Mouse (Mus musculus) kidney, postnatal 36 days (tissue): ENCODE results near the gene Kat7.

Experiments used
- DNase-seq, 2 experiments: peaks; one replicate each; pipeline ENCODE4 v3.0.0; 2021 to 2022; ENCODE audit warnings: mixed read lengths in 2 of 2

Kat7 gene

DNA sequence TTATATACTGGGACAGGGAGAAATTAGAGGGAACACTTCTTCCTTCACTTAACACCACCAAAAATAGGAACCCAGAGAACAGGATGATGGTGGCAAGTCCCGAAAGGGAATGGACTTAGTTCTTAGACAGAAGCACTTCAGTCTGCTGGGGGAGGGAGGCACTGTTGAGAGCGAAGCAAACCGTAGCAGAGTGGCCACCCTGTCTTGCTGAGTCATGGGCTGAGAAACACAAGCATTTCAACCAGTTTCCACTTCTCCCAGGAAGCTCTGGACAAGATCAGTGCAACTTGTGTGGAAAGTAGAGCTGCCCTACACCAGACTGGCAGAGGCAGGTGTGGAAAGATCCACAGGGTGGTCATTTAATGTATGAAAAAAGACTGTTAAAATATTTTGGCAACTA is 35.4 kb downstream of the Kat7 start:
- DNase-seq, result no peak

DNA sequence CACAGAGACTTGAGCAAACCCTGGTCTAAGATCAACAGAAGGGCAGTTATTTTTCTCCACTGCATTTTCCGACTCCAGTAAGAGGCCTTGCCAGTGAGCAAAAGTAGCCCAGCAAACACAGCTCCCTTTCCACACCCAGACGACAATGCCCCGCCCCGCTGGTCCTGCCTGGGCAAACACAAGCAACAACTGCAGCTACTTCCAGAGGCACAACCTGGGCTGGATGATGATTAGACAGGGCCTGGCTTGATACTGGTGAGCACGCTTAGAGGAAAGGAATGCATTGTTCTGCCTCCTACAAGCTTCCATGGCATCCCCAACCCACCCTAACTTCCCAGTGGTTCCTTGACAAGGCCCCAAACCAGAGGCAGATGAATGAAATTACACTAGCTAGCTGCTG is 36.4 kb downstream of the Kat7 start:
- no peak for DNase-seq

DNA sequence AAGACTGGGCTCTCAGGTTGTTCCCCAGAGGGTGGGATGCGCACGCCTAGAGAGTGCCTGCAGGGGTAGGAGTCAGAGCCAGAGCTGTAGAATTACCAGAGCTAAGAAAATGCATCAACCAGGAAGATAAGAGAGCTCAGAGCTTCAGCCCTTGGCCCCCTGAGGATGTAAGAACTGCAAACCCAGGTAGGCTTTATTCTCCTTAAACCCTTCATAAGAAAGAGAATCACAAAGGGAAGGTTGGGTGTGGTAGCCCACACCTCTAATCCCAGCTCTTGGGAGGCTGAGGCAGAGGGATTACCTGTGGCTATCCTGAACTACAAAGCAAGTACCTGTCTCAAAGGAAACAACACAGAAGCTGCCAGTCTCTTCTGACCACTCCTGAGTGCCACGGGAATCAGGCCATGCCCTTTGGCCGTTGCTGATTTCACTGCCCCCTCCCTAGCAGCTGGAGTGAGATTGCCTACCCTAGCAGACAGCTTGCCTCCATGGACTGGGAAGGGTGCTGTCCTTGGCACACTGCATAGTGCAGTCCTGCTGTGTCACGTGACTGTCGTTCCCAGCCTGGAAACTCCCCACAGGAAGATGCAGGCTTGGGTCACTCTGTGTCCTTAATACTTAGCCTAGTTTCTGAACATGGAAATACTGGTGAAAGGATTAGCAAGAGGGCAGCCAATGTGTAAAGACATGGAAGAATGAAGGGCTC is 43.4 kb downstream of the Kat7 start:
- DNase-seq, result peak; percentile 72 to 82

DNA sequence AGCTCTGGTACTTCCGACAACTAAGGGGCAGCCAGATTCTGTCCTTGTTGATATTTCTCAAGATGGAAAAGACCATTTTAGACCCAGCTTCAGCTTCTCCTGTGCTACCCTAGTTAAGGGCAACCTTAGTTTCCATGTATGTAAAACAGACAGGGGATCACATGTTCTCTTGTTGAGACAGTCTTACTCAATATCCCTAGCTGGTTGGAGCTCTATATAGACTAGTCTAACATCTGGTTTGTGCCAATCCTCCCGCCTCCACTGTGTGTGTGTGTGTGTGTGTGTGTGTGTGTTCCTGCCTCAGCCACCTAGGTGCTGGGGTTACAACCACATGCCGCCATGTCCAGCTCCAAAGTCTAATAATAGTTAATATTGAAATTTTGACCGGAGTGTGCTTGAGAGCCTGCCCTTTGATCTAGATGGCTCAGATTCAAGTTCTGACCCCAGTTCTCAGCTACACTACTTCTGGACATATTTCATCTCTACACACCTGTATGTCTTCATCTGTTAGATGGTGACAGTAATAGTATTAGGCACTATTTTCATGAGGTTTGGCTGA is 45.5 kb downstream of the Kat7 start:
- DNase-seq, result peak; percentile 9 to 45

DNA sequence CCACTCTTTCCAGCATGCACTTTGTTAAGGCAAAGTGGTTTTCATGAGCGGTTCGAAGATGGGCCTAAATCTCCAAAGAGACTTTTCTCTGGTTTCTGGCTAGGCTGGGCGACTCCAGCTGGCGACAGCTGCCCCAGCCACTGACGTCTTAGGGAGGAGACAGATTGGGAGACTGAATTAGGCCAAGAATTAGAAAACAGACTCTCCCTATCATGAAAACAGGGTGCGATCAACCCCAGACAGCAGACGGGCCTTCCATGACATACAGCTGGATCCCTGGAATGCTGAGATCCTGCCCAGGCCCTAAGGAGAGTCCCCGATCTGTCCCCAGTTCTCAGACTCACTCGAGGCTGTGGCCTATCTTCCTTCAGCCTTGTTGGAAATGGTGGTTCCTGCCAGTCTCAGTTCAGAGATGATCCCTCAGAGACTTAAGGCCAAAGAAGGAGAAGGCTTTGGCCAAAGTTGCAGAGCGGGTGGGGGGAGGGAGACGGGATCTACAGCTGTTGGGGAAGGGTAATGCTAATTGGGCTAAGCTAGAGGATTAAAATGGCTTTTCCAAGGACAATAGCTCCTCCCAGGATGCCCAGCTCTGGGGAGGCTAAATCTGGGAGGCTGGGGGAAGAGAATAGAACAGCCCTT is 46.1 kb downstream of the Kat7 start:
- peak; percentile 31 to 55 for DNase-seq

DNA sequence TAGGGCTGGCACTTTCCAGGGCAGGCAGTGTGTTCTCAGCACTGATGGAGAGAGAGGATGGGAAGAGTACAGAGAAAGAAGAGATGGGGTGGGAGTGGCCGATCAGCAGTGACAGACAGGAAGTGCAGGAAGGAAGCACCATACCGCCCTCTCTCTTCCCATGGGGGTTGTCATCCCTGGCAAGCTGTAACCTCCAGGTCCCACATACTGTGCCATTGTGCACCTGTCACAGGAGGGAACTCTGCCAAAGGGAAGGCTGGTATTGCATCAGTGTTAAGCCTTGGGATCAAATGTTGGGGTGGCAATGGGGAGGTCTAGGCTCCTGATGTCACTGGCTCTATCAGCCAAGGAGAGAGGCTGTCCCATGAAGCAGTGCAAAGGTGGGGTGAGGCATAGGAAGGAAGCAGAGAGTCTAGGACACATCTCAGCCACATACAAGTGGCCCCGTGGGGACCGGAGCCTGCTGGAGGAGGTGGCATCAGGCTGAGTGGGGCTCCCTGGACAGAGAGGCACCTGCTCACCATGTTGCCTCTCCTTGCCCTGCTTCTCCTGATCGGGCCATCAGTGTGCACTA is 48.8 kb downstream of the Kat7 start, which contains the start of gene Tac4:
TSS of gene Tac4 (plus strand) at position 352 of the 574 bp plus-strand sequence.
- DNase-seq, result peak in 1 of 2 experiments; percentile 13

DNA sequence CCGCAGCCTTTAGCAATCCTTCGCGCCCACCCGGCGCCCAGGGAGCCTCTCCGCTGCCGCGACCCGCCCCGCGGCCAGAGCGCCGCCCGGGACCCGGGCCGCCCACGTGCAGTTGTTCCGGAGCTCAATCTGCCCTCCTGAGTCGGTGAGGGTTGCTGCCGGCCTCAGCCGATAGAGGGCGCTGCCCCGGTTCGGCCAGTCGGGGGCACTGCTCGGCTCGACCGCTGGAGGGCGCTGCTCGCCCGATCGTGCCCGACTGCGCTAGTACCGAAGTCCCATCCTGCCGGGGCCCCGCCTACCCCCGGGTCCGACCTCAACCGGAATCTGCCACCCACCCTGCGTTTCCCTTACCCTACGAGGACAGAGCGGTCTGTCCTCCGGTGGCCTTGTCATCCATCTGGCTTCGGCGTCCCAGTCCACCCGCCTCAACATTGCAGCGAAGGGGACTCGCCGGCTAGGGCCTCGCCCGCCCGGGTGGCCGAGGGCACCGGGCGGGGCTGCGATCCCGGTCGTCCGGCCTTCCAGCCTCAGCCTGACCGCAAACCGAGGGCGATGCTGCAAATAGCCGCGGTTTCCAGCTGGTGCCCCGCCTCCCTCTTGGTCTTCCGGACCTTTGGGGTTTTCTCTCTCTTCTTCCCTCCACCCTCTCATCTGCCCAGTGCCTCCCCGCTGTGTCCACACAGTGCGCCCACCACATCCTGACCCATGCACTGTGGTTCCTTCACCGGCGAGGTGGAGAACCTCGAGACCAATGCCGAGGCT is 50.8 kb downstream of the Kat7 start:
- DNase-seq, result peak; percentile 90 to 95

DNA sequence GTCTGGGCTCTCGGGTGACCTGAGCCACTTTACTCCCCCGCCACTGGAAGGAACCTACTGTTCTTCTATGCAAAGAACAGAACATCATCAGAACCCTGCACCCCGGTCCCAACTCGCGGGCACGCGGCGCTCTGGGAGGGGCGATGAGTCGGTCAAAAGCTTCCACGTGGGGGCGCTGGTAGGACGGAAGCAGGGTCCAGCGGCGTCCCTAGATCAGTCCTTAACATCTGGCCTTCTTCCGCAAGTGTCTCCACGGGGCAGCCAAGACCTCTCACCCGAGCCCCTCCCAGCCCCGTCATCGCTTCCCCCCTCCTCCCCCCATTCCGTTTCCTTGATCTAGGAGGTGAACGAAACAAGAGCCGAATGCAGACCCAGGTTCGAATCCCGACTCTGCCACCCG is 51.6 kb downstream of the Kat7 start:
- peak; percentile 80 to 91 for DNase-seq

DNA sequence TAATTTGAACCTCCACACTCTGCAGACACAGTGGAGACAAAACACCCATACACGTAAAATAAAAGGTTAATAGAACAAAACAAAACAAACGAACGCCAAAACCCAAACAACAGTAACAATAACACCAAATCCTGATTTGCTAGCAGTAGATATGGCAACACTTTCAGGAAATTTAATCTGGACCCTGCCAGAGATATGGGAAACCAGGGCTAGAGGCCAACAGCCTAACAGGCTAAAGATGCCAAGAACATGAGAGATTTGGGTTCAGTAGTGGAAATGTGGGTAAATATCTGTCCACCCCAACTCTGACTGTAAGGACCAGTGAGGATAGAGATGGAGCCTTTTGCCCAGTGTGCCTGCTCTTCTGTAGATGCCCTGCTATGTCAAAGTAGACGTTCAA is 52.1 kb downstream of the Kat7 start:
- DNase-seq, result no peak

DNA sequence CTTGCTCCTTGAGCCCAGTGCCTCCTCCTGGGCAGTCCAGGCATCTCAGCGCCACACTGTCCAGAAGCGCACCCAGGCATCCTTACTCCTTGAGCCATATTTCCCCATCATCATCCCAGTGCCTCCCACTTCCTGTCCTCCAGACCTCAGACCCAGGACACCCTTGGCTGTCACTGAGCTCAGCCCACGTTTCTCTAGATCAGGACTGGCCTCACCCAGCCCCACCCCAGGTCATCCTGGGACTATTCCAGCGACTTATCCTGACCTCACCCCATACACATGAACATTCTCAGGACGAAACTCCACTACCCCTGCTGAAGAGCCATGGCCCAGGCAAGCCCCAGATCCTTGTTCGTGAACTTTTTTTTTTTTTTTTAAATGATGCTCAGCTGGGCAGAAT is 54.3 kb downstream of the Kat7 start:
- no peak for DNase-seq

DNA sequence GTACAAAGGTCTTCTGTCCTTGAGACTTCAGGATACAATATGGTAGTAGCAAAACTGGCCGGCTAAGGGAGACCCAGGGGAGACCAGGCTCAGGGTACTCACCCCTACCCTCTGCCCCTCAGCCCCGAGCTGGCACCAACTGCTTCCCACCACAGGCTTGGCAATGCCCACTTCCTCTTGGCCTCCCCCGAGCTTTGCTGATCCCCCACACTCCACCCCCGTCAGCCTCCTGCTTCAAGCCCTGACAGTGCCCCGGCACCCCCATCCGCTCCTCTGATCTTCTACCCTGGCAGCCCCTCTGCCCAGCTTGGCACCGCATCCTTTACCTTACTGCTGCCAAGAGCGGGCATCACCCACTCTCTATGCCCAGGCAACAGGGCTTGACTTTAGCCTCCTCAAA is 55.9 kb downstream of the Kat7 start:
- no peak for DNase-seq

DNA sequence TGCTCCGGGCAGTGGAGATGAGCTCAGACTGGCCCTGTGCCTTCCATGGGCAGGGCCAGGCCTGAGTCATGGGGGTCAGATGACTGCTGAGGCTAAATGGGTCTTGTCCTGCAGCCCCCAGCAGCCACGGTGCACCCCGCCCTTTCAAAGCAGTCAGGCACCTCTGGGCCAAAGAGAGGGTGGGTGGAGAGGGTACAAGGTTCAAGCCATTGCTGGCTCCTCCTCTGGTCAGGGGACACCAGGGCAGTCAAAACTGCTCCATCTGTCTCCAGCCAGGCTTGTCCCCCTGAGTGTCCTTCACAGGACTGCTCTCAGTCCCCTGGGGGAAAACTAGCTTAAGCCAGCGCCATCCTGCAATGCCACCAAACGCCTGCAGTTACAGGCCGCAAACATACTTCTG is 57.9 kb downstream of the Kat7 start:
- peak; percentile 78 to 88 for DNase-seq

DNA sequence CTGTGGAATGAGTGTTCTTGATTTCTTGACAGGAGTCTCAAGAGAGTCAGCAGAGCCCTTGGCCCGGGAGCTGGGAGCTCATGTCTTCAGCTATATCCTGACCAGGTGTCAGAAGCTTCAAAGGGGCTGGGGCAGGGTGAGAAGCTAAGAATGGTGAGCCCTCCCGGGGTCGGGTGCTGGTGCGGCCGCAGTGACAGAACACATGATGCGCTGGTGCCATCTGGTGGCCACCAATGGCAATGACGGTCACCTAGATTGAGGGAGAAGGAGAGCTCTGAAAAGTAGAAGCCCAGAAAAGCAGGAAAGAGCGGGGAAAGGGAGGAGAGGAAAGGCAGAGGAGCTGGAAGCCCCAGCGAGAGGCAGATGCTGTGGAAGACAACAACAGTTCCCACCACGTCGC is 58.8 kb downstream of the Kat7 start:
- peak; percentile 74 to 89 for DNase-seq

DNA sequence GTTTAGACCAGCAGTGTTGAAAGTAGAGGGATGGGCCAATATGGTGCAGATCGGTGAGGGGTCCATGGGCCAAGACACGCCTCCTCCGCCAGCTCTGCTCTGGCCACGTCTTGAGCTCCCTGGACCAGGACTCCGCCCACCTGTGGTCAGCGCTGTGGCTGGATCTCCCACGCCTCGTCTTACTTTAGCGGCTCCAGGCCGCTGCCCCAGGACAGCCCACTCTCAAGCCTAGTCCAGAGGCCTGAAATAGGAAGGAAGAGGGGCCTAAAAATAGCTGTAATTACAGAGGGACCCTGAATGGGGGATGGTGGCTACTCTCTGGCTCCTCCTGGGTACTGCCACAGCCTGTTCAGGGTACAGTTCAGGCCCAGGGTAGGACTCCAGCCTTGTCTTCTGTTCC is 59.9 kb downstream of the Kat7 start:
- no peak for DNase-seq

DNA sequence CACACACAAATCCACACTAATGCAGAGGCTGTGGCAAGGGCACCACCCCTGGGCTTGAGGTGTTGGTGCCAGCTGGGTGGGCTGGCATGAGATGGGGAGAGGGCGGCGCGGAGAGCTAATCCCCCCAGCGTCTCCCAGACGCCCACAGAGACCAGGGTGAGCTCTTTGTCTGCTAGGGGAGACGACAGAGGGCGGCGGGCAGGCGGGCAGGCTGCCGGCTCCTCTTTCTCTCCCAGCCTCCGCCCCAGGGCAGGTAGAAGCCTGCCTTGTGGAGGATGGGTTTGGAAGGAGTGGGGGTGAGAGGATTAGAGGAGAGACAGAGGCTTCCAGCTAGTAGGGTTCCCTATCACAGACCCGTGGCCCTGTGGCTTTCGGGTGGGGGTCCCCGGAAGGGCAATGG is 63.0 kb downstream of the Kat7 start:
- DNase-seq, result no peak

DNA sequence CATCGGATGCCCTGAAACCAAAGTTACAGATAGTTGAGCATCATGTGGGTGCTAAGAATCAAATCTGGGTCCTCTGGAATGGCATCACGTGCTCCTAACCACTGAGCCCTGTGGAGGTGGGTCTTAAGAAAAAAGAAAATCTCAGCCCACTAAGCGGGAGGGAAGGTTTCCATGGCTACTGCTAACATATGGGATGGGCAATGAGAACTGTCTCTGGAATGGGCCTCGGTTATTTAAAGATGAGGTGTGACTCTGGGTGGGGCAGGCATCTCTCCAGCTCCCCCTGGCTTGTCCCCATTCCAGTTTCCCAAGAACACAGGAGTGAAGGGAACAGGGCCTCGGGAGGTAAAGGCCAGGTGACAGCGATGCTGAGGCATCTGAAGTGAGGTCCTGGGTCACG is 64.6 kb downstream of the Kat7 start:
- no peak for DNase-seq

DNA sequence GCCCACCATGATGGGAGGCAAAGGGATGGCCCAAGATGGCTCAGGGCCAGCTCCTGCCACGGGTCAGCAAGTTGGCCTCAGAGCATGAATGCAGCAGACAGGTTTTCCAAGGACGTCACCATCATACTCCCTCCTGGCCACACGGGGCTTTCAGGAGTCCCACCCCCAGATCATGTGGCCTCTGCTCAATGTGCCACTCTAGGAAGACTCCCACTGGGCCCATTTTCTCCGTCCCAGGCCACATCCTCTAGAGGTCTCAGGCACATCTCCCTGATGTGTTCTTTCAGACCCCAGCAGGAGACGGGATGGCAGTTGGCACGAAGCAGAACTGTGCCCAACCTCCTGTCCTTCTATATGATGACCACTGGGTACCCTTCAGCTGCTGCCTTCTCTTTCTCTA is 67.4 kb downstream of the Kat7 start:
- peak in 1 of 2 experiments; percentile 23 for DNase-seq

DNA sequence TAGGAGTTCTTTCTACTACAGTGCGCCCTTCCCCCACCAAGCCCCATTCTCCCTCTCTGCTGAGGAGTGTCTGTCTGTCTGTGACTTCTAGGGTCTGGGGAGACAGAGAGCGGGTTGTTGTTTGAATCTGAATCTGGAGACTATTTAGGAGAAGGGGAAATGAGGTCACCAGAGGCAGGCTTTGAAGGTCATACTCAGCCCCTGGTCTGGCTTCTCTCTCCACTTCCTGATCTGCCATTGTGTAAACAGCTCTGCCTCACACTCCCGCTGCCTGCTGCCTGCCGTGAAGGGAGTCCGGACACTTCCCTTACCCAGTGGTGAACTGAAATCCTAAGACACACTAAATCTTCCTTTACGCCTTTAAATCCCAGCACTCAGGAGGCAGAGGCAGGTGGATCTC is 71.6 kb downstream of the Kat7 start:
- DNase-seq, result no peak

DNA sequence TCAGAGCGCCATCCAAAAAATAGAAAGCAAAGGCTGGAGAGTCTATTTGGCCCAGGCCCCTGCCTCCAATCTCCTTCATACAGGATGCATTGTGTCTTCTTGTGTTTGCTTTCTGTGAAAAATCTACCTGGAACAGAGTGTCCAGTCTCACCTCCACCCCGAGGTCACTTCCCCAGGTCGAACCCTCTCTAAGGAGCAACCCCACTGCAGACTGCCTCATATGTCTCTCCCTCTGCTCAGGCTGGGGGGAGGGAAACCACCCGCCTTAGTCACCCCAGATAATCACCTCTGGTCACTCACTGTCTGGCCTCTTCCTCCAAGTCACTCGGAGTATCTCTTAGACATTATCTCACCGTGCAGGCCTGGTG is 77.7 kb downstream of the Kat7 start:
- no peak for DNase-seq

DNA sequence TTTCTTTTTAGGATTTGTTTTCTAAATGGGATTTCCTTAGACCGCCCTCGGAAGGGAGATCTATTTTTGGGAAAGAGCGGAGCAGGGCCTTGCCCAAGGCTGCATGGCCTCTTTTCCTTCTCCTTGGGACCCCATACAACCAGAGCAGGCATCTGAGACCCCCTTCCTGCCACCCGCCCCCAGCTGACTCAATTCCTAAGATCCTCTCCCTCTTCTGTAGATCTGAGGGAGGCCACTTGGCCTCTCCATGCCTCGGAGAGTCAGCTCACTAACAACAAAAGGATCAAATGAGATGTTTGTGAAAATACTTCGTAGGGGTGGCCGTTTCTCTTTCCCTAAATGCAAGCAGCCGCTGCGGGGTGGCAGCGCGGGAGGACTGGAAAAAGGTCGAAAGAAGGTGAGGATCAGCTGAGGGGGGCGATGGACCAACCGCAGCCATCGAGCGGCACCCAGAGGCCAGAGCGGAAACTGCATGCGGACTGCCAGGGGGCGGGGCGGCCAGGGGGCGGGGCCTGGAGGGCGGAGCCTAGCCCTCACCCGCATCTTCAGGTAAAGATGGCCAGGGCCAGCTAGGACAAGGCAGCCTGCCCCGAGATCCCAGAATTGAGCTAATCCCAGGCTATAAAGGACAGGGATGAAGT is 78.2 kb downstream of the Kat7 start:
- peak; percentile 55 to 83 for DNase-seq

DNA sequence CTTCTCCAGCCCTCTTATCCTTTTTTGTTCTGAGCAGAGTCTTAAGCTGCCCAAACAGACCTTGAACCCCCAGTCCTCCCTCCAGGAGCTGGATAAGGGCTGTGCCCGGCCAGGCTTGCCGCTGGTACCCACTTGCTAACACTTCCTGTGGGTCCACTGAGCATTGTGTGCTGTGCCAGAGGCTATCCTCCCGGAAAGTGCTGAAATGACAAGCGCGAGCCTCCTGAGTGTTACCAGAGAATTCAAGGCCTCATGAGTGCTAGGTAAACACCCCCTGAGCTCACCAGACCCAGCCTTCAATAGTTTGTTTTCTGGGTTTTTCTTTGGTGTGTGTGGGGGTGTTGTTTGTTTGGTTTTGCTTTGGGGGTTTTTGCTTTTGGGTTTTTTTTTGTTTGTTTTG is 82.6 kb downstream of the Kat7 start:
- DNase-seq, result no peak

DNA sequence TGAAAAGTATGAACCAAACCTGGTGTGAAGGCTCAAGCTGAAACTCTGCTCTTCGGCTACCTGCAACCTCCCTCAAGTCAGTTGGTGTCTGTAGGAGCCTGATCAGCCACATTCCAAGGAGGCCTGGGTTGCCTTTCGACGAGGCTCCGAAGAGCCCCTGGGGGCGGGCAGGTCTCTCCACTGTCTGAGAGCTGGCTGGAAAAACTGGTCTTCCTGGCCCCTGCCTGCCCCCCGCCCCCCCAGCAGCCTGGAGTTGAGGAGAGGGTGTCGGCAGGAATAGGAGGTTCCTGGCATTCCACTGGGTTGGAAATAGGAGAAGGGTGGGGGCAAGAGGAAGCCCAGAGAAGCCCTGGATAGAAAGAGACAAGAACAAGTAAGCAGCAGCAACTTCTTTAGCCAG is 84.6 kb downstream of the Kat7 start:
- DNase-seq, result no peak
